Mouse (Mus musculus): ENCODE data around the gene Pla2g5. TPM values are rescaled to one million over a fixed set of nuclear protein-coding genes. Genes with fewer than 3 reads are reported as not detected.

The Pla2g5 gene
- polyA plus RNA-seq, 1 experiment: 5.0 TPM

DNA sequence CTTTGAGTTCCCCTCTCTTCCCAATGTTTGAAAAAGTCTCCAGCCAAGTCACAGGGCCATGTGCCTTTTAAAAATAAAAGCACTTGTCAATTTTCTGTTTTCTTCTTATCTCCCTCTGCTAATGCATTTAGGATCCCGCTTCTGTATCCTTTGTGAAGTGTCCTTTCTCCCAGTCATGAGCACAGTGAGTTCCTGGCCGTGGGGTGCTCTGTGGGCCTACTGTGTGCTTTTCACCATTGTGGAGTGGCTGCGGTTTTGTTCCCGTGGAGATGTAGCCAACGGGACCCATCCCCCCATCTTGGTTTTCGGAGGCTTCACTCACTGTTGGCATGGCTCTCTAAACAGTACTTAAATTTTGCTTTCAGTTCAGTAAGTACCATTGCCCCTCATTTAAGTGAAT is 2.7 kb upstream of the Pla2g5 start:
- no peak for TF ChIP-seq GATA1 (IDR thresholded peaks at IDR 0.05; ENCODE audit: low read length)

DNA sequence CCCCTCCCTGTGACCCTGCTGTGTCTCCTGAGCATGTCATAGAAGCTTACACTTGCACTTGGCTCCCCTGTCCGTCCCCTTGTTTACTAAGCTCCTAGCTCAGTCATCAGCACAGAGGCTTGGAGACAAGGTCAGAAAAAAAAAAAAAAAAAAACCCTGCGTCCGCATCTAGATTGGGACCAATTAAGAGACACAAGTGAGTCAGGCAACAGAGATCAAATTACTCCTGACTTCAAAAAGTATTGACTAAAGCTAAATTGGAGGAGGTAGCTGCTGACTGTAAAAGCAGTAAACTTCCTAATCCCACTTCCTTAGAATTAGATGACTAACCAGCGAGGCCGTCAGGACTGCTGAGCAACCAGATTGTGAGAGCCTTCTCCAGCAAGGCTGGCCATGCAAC is 1.8 kb upstream of the Pla2g5 start:
- no peak for TF ChIP-seq GATA1 (IDR thresholded peaks at IDR 0.05; ENCODE audit: low read length)

DNA sequence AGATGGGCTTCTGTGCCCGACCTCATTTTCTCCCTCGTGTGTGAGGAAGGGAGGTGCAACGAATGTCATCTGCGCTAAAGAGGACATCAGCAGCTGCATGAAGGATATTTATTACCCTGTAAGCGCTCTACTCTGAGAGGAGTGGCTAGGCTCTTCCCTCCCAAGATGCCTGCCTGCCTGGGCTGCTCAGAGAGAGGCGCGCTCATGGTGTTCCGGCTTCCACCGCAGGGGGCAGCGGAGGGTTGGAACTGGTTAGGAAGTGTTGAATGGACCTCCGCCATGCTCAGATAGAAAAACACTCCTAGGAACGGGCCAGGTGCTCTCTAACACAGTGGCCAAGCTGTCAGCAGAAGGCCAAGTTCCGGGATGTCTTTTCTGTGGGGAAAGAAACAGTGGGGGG is 3.6 kb downstream of the Pla2g5 start:
- no peak for TF ChIP-seq GATA1 (IDR thresholded peaks at IDR 0.05; ENCODE audit: low read length)

DNA sequence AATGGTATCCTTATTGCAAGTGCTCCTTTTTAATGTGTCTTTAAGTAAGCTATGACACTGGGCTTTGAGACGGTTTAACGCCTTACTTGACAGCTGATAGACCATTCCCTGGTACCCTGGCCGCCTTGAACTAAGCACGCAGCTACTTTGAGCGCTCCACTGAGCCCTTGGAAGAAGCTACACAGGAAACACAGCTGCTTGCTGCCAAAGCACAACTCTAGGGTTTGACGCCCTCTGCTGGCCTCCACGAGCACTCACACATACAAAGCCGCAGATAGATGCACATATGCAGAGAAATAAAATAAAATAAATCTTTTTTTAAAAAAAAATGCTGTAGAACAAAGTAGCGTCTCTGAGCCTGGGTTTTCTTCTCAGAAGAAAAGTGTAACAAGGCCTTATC is 4.0 kb downstream of the Pla2g5 start:
- TF ChIP-seq GATA1 (IDR thresholded peaks at IDR 0.05; ENCODE audit: low read length): no peak

DNA sequence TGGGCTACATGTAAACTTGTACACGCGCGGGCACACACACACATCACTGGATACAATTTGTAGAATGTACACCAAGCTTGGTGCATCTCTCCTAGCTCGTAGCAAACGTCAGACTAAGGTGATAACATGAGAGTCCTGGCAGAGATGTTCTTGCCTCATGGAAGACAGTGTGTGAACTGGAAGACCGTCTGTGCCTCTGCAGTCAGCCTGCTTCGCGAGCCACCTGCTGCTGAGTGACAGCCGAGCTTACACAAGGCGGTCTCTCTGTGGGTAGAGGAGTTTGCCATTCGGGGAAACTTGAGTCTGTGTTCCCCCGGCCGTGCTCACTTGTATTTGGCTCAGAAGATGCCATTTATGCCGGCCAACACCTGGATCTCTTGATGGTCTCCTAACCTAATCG is 4.8 kb downstream of the Pla2g5 start:
- no peak for TF ChIP-seq GATA1 (IDR thresholded peaks at IDR 0.05; ENCODE audit: low read length)

DNA sequence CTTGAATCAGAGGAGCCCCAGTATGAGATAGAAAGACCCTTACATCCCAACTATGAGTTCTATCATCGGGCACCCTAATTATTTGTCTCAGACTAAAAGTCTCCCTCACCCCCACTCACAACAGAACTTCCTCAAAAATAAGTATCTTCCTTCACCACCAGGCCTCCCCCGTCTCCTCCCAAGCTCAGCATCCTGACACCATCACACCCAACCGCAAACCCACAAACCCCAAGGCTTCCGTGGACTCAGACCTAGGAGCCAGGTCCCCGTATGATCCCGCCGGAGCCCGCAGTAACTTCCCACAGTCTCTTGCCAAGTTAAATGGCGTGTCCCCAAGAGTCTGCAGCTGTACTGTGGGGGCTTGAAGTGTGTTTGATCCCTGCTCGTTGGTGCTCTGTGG is 5.7 kb downstream of the Pla2g5 start:
- no peak for TF ChIP-seq GATA1 (IDR thresholded peaks at IDR 0.05; ENCODE audit: low read length)

DNA sequence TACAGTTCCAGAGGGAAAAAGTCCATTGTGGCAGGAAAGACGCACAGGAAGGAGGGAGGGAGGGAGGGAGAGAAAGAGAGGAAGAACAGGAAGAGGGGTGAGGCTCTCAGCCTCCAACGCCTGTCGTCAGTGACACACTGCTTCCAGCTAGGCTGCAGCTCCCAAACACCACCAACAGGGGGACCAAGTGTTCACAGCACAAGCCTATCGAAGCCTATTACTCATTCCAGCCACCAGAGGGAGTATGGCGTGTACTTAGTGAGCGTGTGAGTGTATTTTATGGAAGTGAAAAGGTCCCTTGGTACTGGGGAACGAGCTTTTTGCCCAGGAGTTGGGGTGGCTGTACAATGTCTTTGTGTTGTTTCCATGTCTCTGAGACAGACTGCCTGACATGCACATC is 6.8 kb downstream of the Pla2g5 start:
- no peak for TF ChIP-seq GATA1 (IDR thresholded peaks at IDR 0.05; ENCODE audit: low read length)

DNA sequence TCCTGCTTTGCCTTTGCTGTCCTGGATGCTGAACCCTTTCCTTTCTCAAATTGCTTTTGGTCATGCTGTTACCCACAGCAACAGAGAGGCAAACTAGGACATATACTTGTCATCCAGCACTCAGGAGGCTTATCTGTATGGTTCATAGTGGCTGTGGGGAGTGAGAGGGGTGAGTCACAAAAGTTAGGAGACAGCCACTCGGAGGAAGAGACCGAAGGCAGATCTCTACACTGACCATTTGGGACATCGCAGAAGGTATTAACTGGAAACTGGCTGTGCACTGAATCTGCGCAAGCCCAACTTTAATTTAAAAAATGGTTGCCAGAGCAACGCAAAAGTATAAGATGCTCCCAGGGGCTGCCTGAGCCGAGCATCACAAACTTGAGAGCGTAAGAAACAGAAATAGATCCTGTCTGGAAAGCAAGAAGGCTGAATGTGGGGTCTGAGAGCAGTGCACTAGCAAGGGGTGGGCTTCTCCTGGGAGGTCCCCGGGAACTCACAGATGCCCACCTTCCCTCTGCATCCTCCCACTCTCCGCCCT is 8.1 kb downstream of the Pla2g5 start:
- no peak for TF ChIP-seq GATA1 (IDR thresholded peaks at IDR 0.05; ENCODE audit: low read length)

DNA sequence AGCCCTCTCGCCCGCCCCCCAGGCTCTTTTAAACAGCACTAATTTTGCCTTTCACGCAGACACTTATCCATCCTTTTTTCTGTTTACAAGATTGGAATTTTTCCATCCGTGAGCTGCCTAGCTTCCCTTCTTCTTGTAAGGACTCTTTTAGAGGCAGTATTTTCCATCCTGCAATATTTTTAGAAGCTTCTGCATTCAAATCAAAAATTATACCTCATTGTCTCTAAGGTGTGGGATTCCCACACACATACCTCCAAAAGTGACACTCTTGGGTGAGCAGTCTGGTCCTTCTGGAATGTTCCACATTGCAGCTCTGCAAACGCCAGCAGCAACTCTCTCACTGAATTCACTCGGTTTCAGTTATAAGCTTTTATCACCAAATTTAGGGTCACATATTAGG is 10.3 kb downstream of the Pla2g5 start:
- TF ChIP-seq GATA1 (IDR thresholded peaks at IDR 0.05; ENCODE audit: low read length): no peak

DNA sequence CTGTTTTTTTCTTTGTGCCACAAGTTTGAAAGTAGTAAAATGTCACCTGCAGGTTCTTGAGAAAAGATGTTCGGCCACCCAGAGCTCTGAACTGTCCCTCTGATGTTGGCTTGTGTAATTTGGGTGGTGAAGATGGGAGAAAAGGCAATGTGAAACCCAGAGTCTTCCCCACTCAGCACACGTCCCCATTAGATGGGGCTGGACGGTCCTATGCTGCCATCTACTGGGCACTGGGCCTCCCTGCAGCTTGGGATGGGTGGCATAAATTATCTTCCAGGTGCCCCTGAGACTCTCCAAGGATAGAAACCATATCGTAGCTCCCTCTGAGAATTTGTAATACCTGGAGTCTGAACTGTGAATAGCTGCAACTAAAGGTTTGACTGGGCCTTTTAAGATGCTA is 11.8 kb downstream of the Pla2g5 start:
- TF ChIP-seq GATA1 (IDR thresholded peaks at IDR 0.05; ENCODE audit: low read length): no peak

DNA sequence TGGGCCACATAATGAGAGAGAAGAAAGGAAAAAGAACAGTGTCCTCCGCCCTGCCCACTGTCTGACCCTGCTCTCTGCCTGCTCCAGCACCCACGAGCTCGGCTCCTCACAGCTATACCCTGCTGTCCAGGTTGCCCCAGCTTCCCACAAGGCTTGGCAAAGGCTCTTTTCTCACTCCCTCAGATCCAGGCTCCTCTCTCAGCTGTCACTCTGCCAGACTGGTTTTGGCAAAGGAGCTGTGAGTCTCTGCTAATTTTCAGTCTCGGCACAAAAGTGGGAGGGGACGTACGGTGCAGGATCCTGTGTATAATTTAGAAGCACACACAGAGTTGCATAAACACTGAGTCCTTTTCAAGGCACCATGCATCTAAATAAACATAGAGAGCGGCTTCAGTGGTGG is 21.9 kb downstream of the Pla2g5 start:
- no peak for TF ChIP-seq GATA1 (IDR thresholded peaks at IDR 0.05; ENCODE audit: low read length)

DNA sequence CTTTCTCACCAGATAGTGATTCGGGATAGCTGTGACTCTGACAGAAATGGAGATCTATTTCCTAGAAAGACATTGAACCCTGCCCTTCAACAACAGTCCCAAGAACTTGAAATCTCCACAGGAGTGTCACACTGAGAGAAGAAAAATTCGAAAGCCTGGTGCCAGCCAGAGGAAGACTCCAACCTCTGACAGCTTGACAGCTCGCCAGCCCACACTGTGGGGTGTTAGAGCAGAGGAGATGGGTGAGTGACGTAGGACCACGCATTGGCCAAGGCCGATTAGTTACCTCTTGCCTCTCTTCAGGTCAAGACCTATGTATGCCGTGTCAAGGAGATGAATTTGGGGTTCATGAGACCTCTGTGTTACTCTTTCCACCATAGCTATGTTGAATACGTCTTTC is 22.6 kb downstream of the Pla2g5 start:
- no peak for TF ChIP-seq GATA1 (IDR thresholded peaks at IDR 0.05; ENCODE audit: low read length)

DNA sequence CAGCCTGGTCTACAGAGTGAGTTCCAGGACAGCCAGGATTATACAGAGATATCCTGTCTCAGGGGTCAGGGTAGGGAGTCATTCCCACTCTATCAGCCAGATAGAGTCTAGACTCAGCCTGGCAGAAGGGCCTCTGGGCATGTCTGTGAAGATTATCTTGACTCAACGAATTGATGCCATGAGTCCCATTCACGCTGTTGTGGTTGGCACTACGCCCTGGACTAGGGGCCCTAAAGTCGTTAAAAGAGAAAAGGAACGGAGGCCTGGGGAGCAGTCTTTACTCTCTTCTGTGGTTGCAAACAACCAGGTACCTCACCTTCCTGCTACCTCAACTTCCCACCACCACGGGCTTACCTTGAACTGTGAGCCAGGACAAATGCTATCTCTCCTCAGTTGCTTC is 23.5 kb downstream of the Pla2g5 start:
- TF ChIP-seq GATA1 (IDR thresholded peaks at IDR 0.05; ENCODE audit: low read length): no peak

DNA sequence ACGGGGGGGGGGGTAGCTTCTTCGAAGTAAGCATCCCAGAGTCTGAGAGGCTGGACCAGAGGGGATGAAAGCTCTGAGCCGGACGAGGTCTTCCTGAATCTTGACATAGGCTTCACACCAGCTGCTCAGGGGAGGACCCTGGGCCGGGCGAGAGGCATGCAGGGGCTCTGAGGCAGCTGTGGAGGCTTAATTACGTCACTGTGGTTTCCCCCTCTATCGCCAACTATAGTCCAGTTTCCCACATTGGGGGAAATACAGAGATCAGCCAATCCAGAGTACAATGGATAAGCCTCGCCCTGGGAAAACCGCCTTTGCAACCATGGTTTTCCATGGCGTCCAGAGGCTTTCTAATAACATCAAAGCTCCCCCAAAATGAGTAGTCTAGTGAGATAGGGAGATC is 36.1 kb downstream of the Pla2g5 start:
- no peak for TF ChIP-seq GATA1 (IDR thresholded peaks at IDR 0.05; ENCODE audit: low read length)

DNA sequence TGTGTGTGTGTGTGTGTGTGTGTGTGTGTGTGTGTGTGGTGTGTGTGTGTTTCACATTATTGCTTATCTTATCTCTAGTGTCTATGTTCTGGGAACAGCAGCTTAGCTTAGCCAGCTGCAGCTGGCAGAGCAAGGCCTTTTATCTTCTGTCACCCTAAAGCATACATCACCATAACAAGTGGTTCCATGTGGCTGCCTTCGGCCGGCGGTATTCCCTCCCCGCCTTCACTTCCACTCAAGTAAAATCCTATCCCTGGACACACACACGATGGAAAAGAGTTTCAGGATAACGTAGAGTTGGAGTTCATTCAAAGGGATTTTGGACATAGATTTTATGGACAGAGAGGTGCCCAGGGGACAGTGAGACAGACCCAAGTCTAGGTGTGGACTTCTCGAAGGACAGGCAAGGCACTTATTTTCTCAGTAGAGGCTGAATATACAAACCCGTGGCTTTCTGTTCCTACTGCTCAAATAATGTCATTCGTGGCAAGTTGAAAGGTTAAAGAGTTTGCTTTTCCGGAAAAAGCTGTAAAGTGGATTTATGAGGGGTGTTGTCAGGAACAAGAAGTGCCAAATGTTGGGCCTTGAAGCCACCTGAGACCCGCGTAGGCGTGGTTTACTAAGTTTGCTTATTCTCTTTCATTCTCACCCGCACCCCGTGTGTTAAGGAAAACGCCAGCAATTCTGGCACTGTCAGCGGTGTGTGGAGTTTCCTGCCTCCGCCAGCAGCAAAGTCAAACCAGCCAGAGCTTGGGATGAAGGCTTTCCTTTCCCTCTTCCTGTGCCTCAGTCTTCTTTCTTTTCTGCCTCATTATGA is 37.3 kb downstream of the Pla2g5 start:
- no peak for TF ChIP-seq GATA1 (IDR thresholded peaks at IDR 0.05; ENCODE audit: low read length)

DNA sequence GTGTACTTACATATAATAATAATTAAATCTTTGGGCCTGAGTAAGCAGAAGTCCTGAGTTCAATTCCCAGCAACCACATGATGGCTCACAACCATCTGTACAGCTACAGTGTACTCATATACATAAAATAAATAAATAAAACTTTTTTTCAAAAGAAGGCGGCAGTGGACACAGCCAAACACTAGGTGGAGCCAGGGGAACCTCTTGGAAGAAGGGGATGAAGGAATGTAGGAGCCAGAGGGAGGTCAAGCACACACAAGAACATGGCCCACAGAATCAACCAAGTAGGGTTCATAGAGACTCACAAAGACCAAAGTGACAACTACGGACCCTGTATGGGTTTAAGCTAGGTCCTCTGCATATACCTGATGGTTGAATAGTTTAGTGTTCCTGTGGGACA is 38.6 kb downstream of the Pla2g5 start:
- TF ChIP-seq GATA1 (IDR thresholded peaks at IDR 0.05; ENCODE audit: low read length): no peak

DNA sequence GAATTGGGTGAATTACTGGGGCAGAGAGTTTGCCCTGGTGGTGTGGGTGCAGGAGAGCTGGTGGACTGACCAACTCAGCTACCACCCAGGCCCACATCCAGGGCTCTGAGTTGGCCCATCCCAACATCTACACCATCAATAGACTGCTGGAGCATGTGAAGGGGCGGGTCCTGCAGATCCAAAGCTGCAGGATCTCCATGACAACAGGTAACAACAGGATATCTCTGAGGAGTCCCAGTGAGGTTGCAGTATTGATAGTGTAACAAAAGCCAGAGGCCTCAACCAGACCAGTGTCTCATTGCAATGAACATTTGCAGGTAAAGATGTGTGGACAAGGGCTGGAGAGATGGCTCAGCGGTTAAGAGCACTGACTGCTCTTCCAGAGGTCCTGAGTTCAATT is 42.2 kb downstream of the Pla2g5 start:
- TF ChIP-seq GATA1 (IDR thresholded peaks at IDR 0.05; ENCODE audit: low read length): no peak

Measured in G1E-ER4 (cell line).